In genomic region chr3:52101401-52101976, GRCm38 (mm10) we compare ENCODE assay signal across 8 mouse cellular contexts. TPM values are rescaled to one million over a fixed set of nuclear protein-coding genes. Genes with fewer than 3 reads are reported as not detected.
DNase-seq lines count a peak whose midpoint lies in the region; ATAC-seq lines count a peak whose summit lies in the region.

No protein-coding gene starts in this region.

- ATAC-seq in frontal cortex, adult (ENCODE audit: low TSS enrichment) = peak; percentile 1; the same call in 1 of the 2 replicates
- ATAC-seq in CD4-positive, CD25-positive, alpha-beta regulatory T cell, adult 4 months = peak; percentile 2
- ATAC-seq in forebrain, embryonic 13.5 days = peak; percentile 42
- peak; percentile 9; the same call in 1 of the 2 replicates for ATAC-seq in limb, embryonic 15.5 days (ENCODE audit: insufficient number of reproducible peaks, low FRiP score, low TSS enrichment, low read depth)
- peak; percentile 21; the same call in 1 of the 2 replicates for ATAC-seq in stomach, embryonic 15.5 days (ENCODE audit: insufficient read depth, low FRiP score, low read depth)
- no peak for ATAC-seq in monocyte, adult 5-6 weeks (replicated peaks; ENCODE audit: insufficient number of reproducible peaks, low FRiP score, low TSS enrichment, poor library complexity, severe bottlenecking)

- H3K4me3 ChIP-seq in forebrain, embryonic 13.5 days = peak overlapping the region; percentile 86
- peak overlapping the region; percentile 74 for H3K4me3 ChIP-seq in limb, embryonic 15.5 days
- H3K4me3 ChIP-seq in stomach, embryonic 15.5 days (replicated peaks) = peak overlapping the region; percentile 60

- 0% methylated on average over 14 of the region's 14 CpGs for WGBS in forebrain, embryonic 13.5 days
- 2% methylated on average over 14 of the region's 14 CpGs for WGBS in limb, embryonic 15.5 days
- WGBS in stomach, embryonic 15.5 days = 2% methylated on average over 14 of the region's 14 CpGs

- no peak for DNase-seq in frontal cortex, adult 2 months (ENCODE audit: extremely low spot score in 1 of 2, low spot score in 1 of 2)
- DNase-seq in right cerebral cortex, postnatal 14 days = no peak

- H3K36me3 ChIP-seq in forebrain, embryonic 13.5 days (ENCODE audit: poor library complexity, severe bottlenecking) = no peaks in the 10 kb centered on the region
- no peaks in the 10 kb centered on the region for H3K36me3 ChIP-seq in limb, embryonic 15.5 days
- H3K36me3 ChIP-seq in stomach, embryonic 15.5 days = no peaks in the 10 kb centered on the region

- H3K9me3 ChIP-seq in forebrain, embryonic 13.5 days (replicated peaks) = no peaks in the 10 kb centered on the region
- H3K9me3 ChIP-seq in limb, embryonic 15.5 days = no peaks in the 10 kb centered on the region
- no peaks in the 10 kb centered on the region for H3K9me3 ChIP-seq in stomach, embryonic 15.5 days

- peak overlapping the region; percentile 95 for H3K9ac ChIP-seq in forebrain, embryonic 13.5 days
- peak overlapping the region; percentile 49 for H3K9ac ChIP-seq in limb, embryonic 15.5 days
- H3K9ac ChIP-seq in stomach, embryonic 15.5 days = peak overlapping the region; percentile 52; the same call in 1 of the 2 replicates

- H3K4me1 ChIP-seq in forebrain, embryonic 13.5 days = peaks cover 19% of the 10 kb centered on the region
- peaks cover 7% of the 10 kb centered on the region for H3K4me1 ChIP-seq in limb, embryonic 15.5 days
- H3K4me1 ChIP-seq in stomach, embryonic 15.5 days = peaks cover 4% of the 10 kb centered on the region

- peak overlapping the region; percentile 88 for H3K4me2 ChIP-seq in forebrain, embryonic 13.5 days
- H3K4me2 ChIP-seq in limb, embryonic 15.5 days = peak overlapping the region; percentile 90
- peak overlapping the region; percentile 87 for H3K4me2 ChIP-seq in stomach, embryonic 15.5 days

- H3K27me3 ChIP-seq in forebrain, embryonic 13.5 days = no peaks in the 10 kb centered on the region
- H3K27me3 ChIP-seq in limb, embryonic 15.5 days = no peaks in the 10 kb centered on the region
- no peaks in the 10 kb centered on the region for H3K27me3 ChIP-seq in stomach, embryonic 15.5 days (replicated peaks)

- H3K27ac ChIP-seq in forebrain, embryonic 13.5 days = peak overlapping the region; percentile 99
- peak overlapping the region; percentile 97 for H3K27ac ChIP-seq in limb, embryonic 15.5 days
- H3K27ac ChIP-seq in stomach, embryonic 15.5 days = peak overlapping the region; percentile 99

RNA-seq across cellular contexts. Expression of gene Maml3, which starts 3.4 kb away (rescaled TPM):
- 5.6 and 6.0 TPM in 2 replicates for polyA plus RNA-seq in frontal cortex, adult 2 months (2012; rRNA removed)
- polyA plus RNA-seq in CD4-positive, CD25-positive, alpha-beta regulatory T cell, adult 4 months (2017; shearing (Covaris generic)) = under 1 TPM; 0.56 to 0.62 TPM
- 5.4 and 6.5 TPM in 2 replicates for polyA plus RNA-seq in forebrain, embryonic 13.5 days (2015; fragmentation: Nextera tagmentation; extraction: Ambion mirVana)
- polyA plus RNA-seq in limb, embryonic 15.5 days (2015; fragmentation: Nextera tagmentation; extraction: Ambion mirVana) = 4.4 and 5.1 TPM in 2 replicates
- polyA plus RNA-seq in stomach, embryonic 15.5 days (2015; fragmentation: Nextera tagmentation; extraction: Ambion mirVana) = 5.2 and 5.5 TPM in 2 replicates
- 5.8 to 12.7 TPM (median 8.5 TPM) in 3 replicates for total RNA-seq in monocyte, adult 5-6 weeks (2017)
